Mouse (Mus musculus): ENCODE data around the gene Foxn3. TPM values are rescaled to one million over a fixed set of nuclear protein-coding genes. Genes with fewer than 3 reads are reported as not detected.

Gene Foxn3
- polyA plus RNA-seq, 1 experiment, result 71.3 TPM

DNA sequence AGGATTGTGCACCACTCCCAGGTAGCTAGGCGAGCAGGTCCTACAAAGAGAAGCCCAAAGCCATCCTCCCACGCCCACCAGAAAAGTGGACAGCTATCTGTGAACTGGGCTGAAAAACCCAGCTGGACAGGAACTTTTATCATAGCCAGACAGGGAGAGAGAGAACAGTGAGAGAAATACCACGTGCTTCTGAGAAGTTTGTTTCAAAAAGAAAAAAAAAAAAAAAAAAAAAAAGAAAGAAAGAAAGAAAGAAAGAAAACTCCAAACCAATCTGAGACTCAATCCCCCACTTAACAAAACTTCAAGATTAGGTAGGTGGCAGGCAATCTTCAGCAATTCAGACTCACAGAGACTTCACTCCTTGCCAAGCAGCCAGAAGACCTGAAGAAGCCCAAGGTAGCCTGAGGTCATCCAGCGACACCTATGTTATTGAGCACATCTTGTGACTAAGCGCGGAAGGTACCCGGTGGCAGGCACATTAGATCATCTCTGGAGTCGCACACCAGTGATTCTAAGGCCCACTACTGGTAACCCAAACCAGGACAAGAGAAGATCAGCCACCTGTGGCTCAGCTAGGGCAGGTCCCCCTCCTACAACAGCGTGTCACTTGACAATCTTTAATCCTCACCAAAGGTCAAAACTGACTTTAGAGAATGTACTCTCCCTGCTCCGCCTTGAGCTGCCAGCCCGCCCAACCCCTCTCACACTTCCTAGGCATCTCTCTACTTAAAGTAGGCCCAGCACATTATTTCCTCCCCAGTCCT is 169.3 kb downstream of the Foxn3 start:
- WGBS, result 77% methylated on average over 11 of the region's 11 CpGs
- Histone ChIP-seq H3K27ac (ENCODE audit: control insufficient read depth, insufficient read depth, low read length) (no peak overlapping the region; the same call in 1 of the 2 replicates), H3K4me3 (ENCODE audit: control insufficient read depth, insufficient read depth, low read length) (peak overlapping the region; percentile 94; the same call in 1 of the 2 replicates), H3K27me3 (ENCODE audit: control insufficient read depth, insufficient read depth, low read length) (no peaks in the 10 kb centered on the region), H3K36me3 (ENCODE audit: control insufficient read depth, insufficient read depth, low read length) (no peaks in the 10 kb centered on the region), H3K4me1 (replicated peaks; ENCODE audit: control insufficient read depth, insufficient read depth, low read length) (peaks cover 9% of the 10 kb centered on the region)
- no peak for TF ChIP-seq CTCF (IDR thresholded peaks at IDR 0.05; ENCODE audit: borderline replicate concordance, control insufficient read depth, extremely low read depth, insufficient read depth, low read length, poor library complexity)
- TF ChIP-seq POLR2A (IDR thresholded peaks at IDR 0.05; ENCODE audit: control insufficient read depth, extremely low read depth, insufficient read depth, low read length, poor library complexity), result no peak
- no peak for DNase-seq

DNA sequence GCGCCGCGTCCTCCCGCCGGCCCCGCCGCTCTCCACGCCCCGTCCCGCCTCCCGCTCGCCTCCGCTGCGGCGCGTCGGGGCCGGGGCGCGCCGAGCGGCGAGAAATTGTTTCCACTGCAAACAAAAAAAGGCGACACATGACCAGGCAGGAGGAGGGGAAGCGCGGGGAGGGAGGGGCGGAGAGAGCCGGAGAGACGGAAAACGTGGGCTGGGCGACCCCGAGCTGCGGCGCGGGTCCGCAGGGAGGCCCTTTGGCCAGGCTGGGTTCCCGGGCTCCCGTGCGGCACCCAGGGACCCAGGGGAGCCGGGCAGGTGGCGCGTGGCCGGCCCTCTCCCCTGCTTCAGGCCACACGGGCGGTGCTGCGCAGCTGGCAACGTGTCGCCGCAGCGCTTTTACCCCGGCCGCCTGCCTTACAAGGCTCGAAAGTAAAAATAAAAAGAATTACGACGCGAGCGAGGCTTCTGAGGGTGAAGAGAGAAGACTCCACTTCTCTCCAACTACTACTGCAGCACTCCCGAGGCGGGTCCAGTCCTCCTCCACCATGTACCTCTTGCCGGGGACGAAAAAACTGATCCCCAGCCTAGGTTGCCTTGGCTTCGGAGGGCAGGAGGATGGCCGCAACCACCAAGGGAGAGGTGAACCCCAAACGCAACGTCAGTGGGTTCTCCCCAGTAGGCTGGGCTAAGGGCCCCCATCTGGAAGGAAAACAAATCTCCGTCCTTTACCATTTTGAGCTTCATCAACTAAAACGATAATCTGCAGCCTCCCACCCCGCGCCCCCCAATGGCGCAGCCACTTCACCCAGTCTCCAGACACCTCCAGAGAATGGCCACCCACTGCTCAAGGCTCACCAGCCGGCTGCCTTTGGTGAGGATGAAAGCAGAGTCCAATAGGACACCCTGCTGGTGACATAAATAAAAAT is 170.2 kb downstream of the Foxn3 start:
- Histone ChIP-seq H3K27ac (ENCODE audit: control insufficient read depth, insufficient read depth, low read length) (peak overlapping the region; percentile 55; the same call in 1 of the 2 replicates), H3K4me3 (ENCODE audit: control insufficient read depth, insufficient read depth, low read length) (peak overlapping the region; percentile 94), H3K36me3 (ENCODE audit: control insufficient read depth, insufficient read depth, low read length) (peaks cover 2% of the 10 kb centered on the region; the same call in 1 of the 2 replicates), H3K4me1 (replicated peaks; ENCODE audit: control insufficient read depth, insufficient read depth, low read length) (peaks cover 9% of the 10 kb centered on the region), H3K27me3 (ENCODE audit: control insufficient read depth, insufficient read depth, low read length) (no peaks in the 10 kb centered on the region)
- 1% methylated on average over 71 of the region's 71 CpGs for WGBS
- TF ChIP-seq CTCF (IDR thresholded peaks at IDR 0.05; ENCODE audit: borderline replicate concordance, control insufficient read depth, extremely low read depth, insufficient read depth, low read length, poor library complexity) (no peak), POLR2A (IDR thresholded peaks at IDR 0.05; ENCODE audit: control insufficient read depth, extremely low read depth, insufficient read depth, low read length, poor library complexity) (0 out of 2 replicates have a peak, but pooled peaks have one; percentile 22)
- DNase-seq, result peak; percentile 80

DNA sequence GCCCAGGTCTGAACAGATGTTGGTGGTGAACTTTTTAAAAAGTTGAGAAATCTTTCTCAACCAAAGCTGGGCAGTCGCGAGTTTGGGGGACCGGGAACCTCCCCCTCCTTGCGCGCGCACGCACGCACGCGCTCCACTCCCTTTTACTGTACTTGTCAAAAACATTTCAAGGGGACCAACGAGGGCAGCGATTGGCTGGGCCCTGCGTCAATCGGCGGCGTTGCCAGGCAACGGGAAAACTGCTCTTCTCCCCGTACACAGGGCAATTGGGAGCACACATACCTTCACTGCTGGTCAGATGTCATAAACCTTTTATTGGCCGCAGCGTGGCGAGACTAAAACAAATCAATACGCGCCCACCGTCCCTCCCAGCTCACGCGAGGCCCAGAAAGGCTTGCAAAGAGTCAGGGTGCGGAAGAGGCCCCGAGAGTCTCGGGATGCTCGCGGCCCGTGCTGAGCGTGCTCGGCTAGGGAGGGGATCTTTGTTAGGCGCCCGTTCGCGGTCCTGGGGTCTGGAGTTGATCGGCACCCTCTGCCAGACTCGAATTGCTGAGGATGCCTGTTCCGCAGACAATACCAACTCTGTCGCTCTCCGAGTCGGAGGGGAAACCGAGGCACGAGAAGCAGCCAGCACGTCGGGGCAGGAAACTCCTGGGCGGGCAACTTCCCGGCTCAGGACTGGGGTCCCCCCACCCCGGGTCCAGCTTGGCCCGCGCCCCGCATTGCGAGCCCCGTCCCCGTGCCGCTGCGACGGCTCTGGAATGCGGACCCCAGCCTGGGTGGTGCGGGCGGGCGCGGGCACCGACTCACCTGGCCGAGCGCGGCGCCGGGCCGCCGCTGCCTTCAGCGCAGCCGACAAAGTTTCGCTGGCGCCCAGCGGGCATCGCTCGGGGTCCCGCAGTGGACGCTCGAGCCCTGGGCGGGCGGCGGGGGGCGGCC is 171.2 kb downstream of the Foxn3 start:
- Histone ChIP-seq H3K27me3 (ENCODE audit: control insufficient read depth, insufficient read depth, low read length) (no peaks in the 10 kb centered on the region), H3K36me3 (ENCODE audit: control insufficient read depth, insufficient read depth, low read length) (peaks cover 3% of the 10 kb centered on the region; the same call in 1 of the 2 replicates), H3K4me3 (ENCODE audit: control insufficient read depth, insufficient read depth, low read length) (peak overlapping the region; percentile 94), H3K27ac (ENCODE audit: control insufficient read depth, insufficient read depth, low read length) (peak overlapping the region; percentile 23; the same call in 1 of the 2 replicates), H3K4me1 (replicated peaks; ENCODE audit: control insufficient read depth, insufficient read depth, low read length) (peaks cover 9% of the 10 kb centered on the region)
- whole genome bisulfite sequencing, result 2% methylated on average over 86 of the region's 87 CpGs
- peak; percentile 100 for DNase-seq
- TF ChIP-seq POLR2A (IDR thresholded peaks at IDR 0.05; ENCODE audit: control insufficient read depth, extremely low read depth, insufficient read depth, low read length, poor library complexity) (peak; percentile 54), CTCF (IDR thresholded peaks at IDR 0.05; ENCODE audit: borderline replicate concordance, control insufficient read depth, extremely low read depth, insufficient read depth, low read length, poor library complexity) (peak; percentile 39; the same call in 1 of the 2 replicates)

DNA sequence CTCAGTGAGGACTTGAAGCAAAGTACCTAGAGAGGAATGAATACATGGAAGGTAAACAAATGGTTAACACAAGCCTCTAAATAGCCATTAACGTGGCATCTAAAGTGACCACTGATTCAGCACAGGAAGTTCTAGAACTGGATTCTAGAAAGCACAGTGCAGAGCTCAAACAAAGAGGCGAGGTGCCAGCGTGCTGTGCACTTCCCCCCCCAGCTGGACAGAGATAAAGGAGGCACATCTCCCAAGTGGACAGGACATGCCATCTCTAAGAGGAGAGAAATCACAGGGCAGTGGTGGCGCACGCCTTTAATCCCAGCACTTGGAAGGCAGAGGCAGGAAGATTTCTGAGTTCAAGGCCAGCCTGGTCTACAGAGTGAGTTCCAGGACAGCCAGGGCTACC is 173.0 kb downstream of the Foxn3 start:
- H3K4me3 ChIP-seq (ENCODE audit: control insufficient read depth, insufficient read depth, low read length), result no peak overlapping the region
- H3K36me3 ChIP-seq (ENCODE audit: control insufficient read depth, insufficient read depth, low read length), result peaks cover 3% of the 10 kb centered on the region; the same call in 1 of the 2 replicates
- TF ChIP-seq CTCF (IDR thresholded peaks at IDR 0.05; ENCODE audit: borderline replicate concordance, control insufficient read depth, extremely low read depth, insufficient read depth, low read length, poor library complexity), result no peak
- H3K27ac ChIP-seq (ENCODE audit: control insufficient read depth, insufficient read depth, low read length), result no peak overlapping the region
- no peak for DNase-seq
- H3K27me3 ChIP-seq (ENCODE audit: control insufficient read depth, insufficient read depth, low read length), result no peaks in the 10 kb centered on the region
- peaks cover 9% of the 10 kb centered on the region for H3K4me1 ChIP-seq (replicated peaks; ENCODE audit: control insufficient read depth, insufficient read depth, low read length)
- WGBS, result 96% methylated on average over 5 of the region's 5 CpGs

DNA sequence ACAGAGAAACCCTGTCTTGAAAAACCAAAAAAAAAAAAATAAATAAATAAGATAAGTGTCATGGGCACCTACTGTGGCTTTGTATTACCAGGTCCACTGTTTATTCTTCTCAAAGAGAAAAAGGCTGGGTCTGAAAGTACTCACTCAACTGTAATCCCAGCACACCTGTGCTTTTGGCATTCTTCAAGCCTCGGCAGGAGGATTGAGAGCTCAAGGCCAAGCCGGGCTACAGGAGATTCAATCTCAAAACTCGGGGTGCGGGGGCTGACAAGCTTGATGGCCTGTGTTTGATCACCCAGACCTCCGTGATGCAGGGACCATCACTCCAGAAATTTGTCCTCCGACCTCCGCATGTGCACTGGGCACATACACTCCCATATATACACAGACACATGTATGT is 174.1 kb downstream of the Foxn3 start:
- WGBS, result 96% methylated on average over 7 of the region's 7 CpGs
- TF ChIP-seq CTCF (IDR thresholded peaks at IDR 0.05; ENCODE audit: borderline replicate concordance, control insufficient read depth, extremely low read depth, insufficient read depth, low read length, poor library complexity), result no peak
- TF ChIP-seq POLR2A (IDR thresholded peaks at IDR 0.05; ENCODE audit: control insufficient read depth, extremely low read depth, insufficient read depth, low read length, poor library complexity), result no peak
- Histone ChIP-seq H3K4me1 (replicated peaks; ENCODE audit: control insufficient read depth, insufficient read depth, low read length) (peaks cover 8% of the 10 kb centered on the region), H3K36me3 (ENCODE audit: control insufficient read depth, insufficient read depth, low read length) (peaks cover 3% of the 10 kb centered on the region; the same call in 1 of the 2 replicates), H3K4me3 (ENCODE audit: control insufficient read depth, insufficient read depth, low read length) (no peak overlapping the region), H3K27ac (ENCODE audit: control insufficient read depth, insufficient read depth, low read length) (no peak overlapping the region), H3K27me3 (ENCODE audit: control insufficient read depth, insufficient read depth, low read length) (no peaks in the 10 kb centered on the region)
- no peak for DNase-seq

Measured in thymus, adult 2 months (tissue).